Mouse (Mus musculus) stomach, embryonic 14.5 days (tissue): ENCODE measurements around the gene Epas1. TPM values are rescaled to one million over a fixed set of nuclear protein-coding genes. Genes with fewer than 3 reads are reported as not detected.

ENCODE experiments used
- ATAC-seq: fragments of 200-750 bp; cut with Nextera tagmentation; 2 replicates; pipeline ENCODE4 v1.8.0; 2017; ENCODE audit warnings: low read depth, moderate TSS enrichment; ENCODE audit not compliant: insufficient number of reproducible peaks, insufficient read depth, low FRiP score
- H3K27ac ChIP-seq: fragments of 300-500 bp; sonication (generic); 2 replicates; pipeline ENCODE4 v1.5.1; 2014; ENCODE audit warnings: mild to moderate bottlenecking, low read length, moderate library complexity, mixed read lengths
- H3K27me3 ChIP-seq: fragments of 300-500 bp; sonication (generic); 2 replicates; pipeline ENCODE4 v1.6.1; 2014; ENCODE audit warnings: low read length, control low read depth, mixed read lengths; ENCODE audit not compliant: control insufficient read depth, insufficient read depth
- H3K36me3 ChIP-seq: fragments of 300-500 bp; sonication (generic); 2 replicates; pipeline ENCODE4 v1.6.1; 2014; ENCODE audit warnings: mild to moderate bottlenecking, control low read depth, low read length, moderate library complexity, mixed read lengths; ENCODE audit not compliant: control insufficient read depth, insufficient read depth
- H3K4me1 ChIP-seq: fragments of 300-500 bp; sonication (generic); 2 replicates; pipeline ENCODE4 v1.6.1; 2014; ENCODE audit warnings: low read length, control low read depth, mixed read lengths; ENCODE audit not compliant: control insufficient read depth, insufficient read depth
- H3K4me2 ChIP-seq: fragments of 300-500 bp; sonication (generic); replicated peaks from 2 replicates; pipeline ENCODE4 v1.6.1; 2014; ENCODE audit warnings: low read depth, low read length, control low read depth
- H3K4me3 ChIP-seq: fragments of 300-500 bp; sonication (generic); 2 replicates; pipeline ENCODE4 v1.5.1; 2014; ENCODE audit warnings: low read depth, low read length, control low read depth
- H3K9ac ChIP-seq: fragments of 300-500 bp; sonication (generic); replicated peaks from 2 replicates; pipeline ENCODE4 v1.6.1; 2014; ENCODE audit warnings: low read depth, mild to moderate bottlenecking, control low read depth, low read length, moderate library complexity, mixed read lengths
- H3K9me3 ChIP-seq: fragments of 300-500 bp; sonication (generic); 2 replicates; pipeline ENCODE4 v1.6.1; 2016; ENCODE audit warnings: low read depth, low read length, control low read depth; ENCODE audit not compliant: control insufficient read depth
- WGBS: fragments of 180-500 bp; shearing (Covaris S2); extraction: QIAGEN DNeasy Blood & Tissue Kit; methylation state at CpG from one replicate; pipeline ENCODE4 v1.1.7; 2014; 5-methylcytosine and 5-hydroxymethylcytosine counted together
- polyA plus RNA-seq: library from polyadenylated mRNA; unstranded; fragments of >200 nt; fragmentation: Nextera tagmentation; extraction: Ambion mirVana; gene quantifications from 2 replicates; pipeline ENCODE4 v1.2.1, GENCODE M21; 2014

Gene Epas1
- polyA plus RNA-seq, 1 experiment from 2014 or later = 8.4 TPM

- Histone ChIP-seq H3K9me3 (no peaks in the 10 kb centered on the region), H3K27ac (no peak overlapping the region), H3K27me3 (no peaks in the 10 kb centered on the region), H3K4me1 (0 out of 2 replicates have a peak, but pooled peaks cover 6% of the 10 kb centered on the region), H3K4me3 (no peak overlapping the region), H3K4me2 (no peak overlapping the region), H3K9ac (no peak overlapping the region), H3K36me3 (no peaks in the 10 kb centered on the region)
- no peak for ATAC-seq
- 57% methylated on average over 8 of the region's 8 CpGs for WGBS
Observed at GRCm38 (mm10) chr17:86724786-86725415, 28.6 kb upstream of the Epas1 start.

- Histone ChIP-seq H3K9ac (no peak overlapping the region), H3K4me2 (no peak overlapping the region), H3K4me1 (0 out of 2 replicates have a peak, but pooled peaks cover 6% of the 10 kb centered on the region), H3K27ac (peak overlapping the region; percentile 58; the same call in 1 of the 2 replicates), H3K27me3 (no peaks in the 10 kb centered on the region), H3K36me3 (no peaks in the 10 kb centered on the region), H3K9me3 (no peaks in the 10 kb centered on the region), H3K4me3 (no peak overlapping the region)
- no peak for ATAC-seq
- 53% methylated on average over 7 of the region's 7 CpGs for WGBS
Observed at GRCm38 (mm10) chr17:86726480-86726879, 27.0 kb upstream of the Epas1 start.

DNA sequence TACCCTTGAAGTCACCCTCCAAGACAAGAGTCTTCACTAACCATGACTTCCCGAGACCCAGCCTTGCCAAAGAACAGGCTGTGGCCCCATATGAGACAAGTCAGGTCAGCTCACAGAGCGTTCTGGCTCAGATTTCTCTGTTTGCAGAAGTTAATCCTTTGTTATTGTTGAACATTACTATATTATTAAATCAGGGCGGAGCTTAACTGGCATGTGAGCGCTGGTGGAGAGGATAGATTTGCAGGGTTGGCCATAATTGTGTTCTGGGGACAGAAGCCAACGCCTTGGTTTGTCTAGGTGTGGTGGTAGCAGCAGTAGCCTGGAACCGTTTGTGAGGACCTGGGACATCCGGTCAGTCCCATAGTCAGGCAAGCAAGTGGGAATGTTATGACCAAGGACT is 26.5 kb upstream of the Epas1 start:
- Histone ChIP-seq H3K4me2 (no peak overlapping the region), H3K36me3 (no peaks in the 10 kb centered on the region), H3K27ac (peak overlapping the region; percentile 58; the same call in 1 of the 2 replicates), H3K4me3 (no peak overlapping the region), H3K4me1 (0 out of 2 replicates have a peak, but pooled peaks cover 8% of the 10 kb centered on the region), H3K9ac (no peak overlapping the region), H3K27me3 (no peaks in the 10 kb centered on the region), H3K9me3 (no peaks in the 10 kb centered on the region)
- 52% methylated on average over 7 of the region's 7 CpGs for WGBS
- ATAC-seq = peak; percentile 59; the same call in 1 of the 2 replicates

DNA sequence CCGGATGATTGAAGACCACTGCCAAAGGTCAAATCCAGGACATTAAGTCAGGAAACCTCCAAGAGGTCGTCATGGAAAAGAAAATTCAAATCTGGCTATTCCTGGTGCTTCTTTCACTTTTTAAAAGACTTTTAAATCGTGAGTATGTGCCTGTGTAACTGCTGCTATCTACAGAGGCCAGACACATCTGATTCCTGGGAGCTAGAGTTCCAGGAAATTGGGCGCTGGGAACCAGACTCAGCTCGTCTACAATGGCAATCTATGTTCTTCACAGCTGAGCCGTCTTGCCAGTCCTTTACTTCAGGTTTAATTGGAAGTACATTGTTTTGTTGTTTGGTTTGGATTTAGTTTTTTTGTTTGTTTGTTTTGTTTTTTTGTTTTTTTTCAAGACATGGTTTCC is 22.2 kb upstream of the Epas1 start:
- 78% methylated on average over 6 of the region's 6 CpGs for WGBS
- H3K9ac ChIP-seq = no peak overlapping the region
- no peaks in the 10 kb centered on the region for H3K9me3 ChIP-seq

DNA sequence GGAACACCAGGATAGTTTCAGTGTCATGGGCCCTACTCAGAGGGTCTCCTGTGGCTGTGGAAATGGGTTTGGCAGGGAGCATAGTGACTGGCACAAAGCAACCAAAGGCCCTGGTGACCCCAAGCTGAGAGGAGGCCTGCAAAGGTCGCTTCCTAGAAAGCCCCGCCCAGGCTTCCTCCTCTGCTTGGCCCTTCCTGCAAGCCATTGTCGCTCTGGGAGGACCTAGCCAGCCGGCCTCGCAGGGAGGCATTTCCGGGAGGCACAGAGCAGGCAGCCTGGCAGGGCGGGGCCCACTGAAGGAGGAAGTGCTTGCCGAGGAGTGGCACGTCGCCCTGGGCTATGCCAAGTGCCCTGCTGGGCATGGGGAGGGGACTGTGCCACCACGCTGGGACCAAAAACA is 21.5 kb upstream of the Epas1 start:
- H3K4me2 ChIP-seq = no peak overlapping the region

More for the DNA sequence above, 22.2 kb upstream of the Epas1 start:
- ATAC-seq = no peak
- Histone ChIP-seq H3K36me3 (no peaks in the 10 kb centered on the region), H3K4me2 (no peak overlapping the region), H3K4me3 (no peak overlapping the region), H3K4me1 (0 out of 2 replicates have a peak, but pooled peaks cover 11% of the 10 kb centered on the region), H3K27ac (no peak overlapping the region; the same call in 1 of the 2 replicates), H3K27me3 (no peaks in the 10 kb centered on the region)

GRCm38 (mm10) chr17:86732522-86732921 is 21.0 kb upstream of the Epas1 start:
- no peak for ATAC-seq
- Histone ChIP-seq H3K9me3 (no peaks in the 10 kb centered on the region), H3K4me1 (0 out of 2 replicates have a peak, but pooled peaks cover 6% of the 10 kb centered on the region), H3K27me3 (no peaks in the 10 kb centered on the region), H3K27ac (no peak overlapping the region), H3K9ac (no peak overlapping the region), H3K4me2 (no peak overlapping the region), H3K36me3 (no peaks in the 10 kb centered on the region), H3K4me3 (no peak overlapping the region)
- 84% methylated on average over 1 of the region's 1 CpGs for WGBS

More for the DNA sequence above, 21.5 kb upstream of the Epas1 start:
- H3K9me3 ChIP-seq = no peaks in the 10 kb centered on the region
- no peaks in the 10 kb centered on the region for H3K27me3 ChIP-seq
- ATAC-seq = peak; percentile 71; the same call in 1 of the 2 replicates
- H3K27ac ChIP-seq = no peak overlapping the region; the same call in 1 of the 2 replicates
- H3K4me3 ChIP-seq = no peak overlapping the region
- no peaks in the 10 kb centered on the region for H3K36me3 ChIP-seq
- no peak overlapping the region for H3K9ac ChIP-seq
- 12% methylated on average over 11 of the region's 11 CpGs for WGBS
- H3K4me1 ChIP-seq = 0 out of 2 replicates have a peak, but pooled peaks cover 6% of the 10 kb centered on the region

DNA sequence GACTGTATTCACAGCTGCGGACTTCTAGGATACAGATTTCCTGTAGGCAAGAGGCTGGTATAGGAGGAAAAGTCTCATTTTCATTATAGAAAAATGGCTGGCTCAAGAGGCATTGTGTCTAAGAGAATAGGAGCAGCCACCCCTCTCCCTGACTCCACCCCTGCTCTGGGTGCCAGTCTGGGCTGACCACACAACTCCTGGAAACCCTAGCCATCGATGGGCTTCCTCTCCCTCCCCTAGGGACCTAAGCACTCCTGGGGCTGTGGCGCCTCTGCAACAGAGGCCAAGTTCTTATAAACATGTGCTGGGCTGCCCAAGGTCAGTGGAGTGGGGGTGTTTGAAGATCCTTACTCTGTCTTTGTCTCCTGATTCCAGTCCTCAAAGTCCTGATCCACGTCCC is 19.9 kb upstream of the Epas1 start:
- no peak overlapping the region for H3K27ac ChIP-seq
- 74% methylated on average over 4 of the region's 4 CpGs for WGBS
- no peaks in the 10 kb centered on the region for H3K9me3 ChIP-seq
- H3K4me3 ChIP-seq = no peak overlapping the region
- H3K27me3 ChIP-seq = no peaks in the 10 kb centered on the region
- H3K4me2 ChIP-seq = no peak overlapping the region
- H3K4me1 ChIP-seq = 0 out of 2 replicates have a peak, but pooled peaks cover 6% of the 10 kb centered on the region
- H3K36me3 ChIP-seq = no peaks in the 10 kb centered on the region
- no peak overlapping the region for H3K9ac ChIP-seq
- ATAC-seq = no peak

GRCm38 (mm10) chr17:86738477-86738876 is 15.0 kb upstream of the Epas1 start:
- Histone ChIP-seq H3K9ac (no peak overlapping the region), H3K27ac (no peak overlapping the region), H3K4me1 (no peaks in the 10 kb centered on the region), H3K4me2 (no peak overlapping the region), H3K9me3 (no peaks in the 10 kb centered on the region), H3K36me3 (no peaks in the 10 kb centered on the region), H3K4me3 (no peak overlapping the region), H3K27me3 (no peaks in the 10 kb centered on the region)
- ATAC-seq = no peak
- 78% methylated on average over 6 of the region's 6 CpGs for WGBS
